Mouse (Mus musculus) gastrocnemius, postnatal 36 days (tissue): ENCODE measurements around the gene Mrtfb. TPM values are rescaled to one million over a fixed set of nuclear protein-coding genes. Genes with fewer than 3 reads are reported as not detected.

Source experiments
- DNase-seq, 2 experiments: peaks; one replicate each; pipeline ENCODE4 v3.0.0; 2022
- intact Hi-C: fragments of 180-260 bp; cut with DNase I; formaldehyde crosslinking; loops from one replicate; pipeline ENCODE4 v1.15.1; 2025
- microRNA-seq, 2 experiments: library from miRNA; unstranded; fragments of <30 nt; microRNA quantifications; one replicate each; pipeline ENCODE4 v1.2.0; 2021
- total RNA-seq, 2 experiments: library from RNA; stranded (reverse); gene quantifications; 2 replicates each; pipeline ENCODE4 v1.2.3; 2021

Mrtfb gene
- total RNA-seq, 2 experiments from 2014 or later = 19.9 to 26.6 TPM

GRCm38 (mm10) chr16:13451991-13452390 lies 195.7 kb downstream of the Mrtfb start:
- peak in 1 of 2 experiments; percentile 26 for DNase-seq
- intact Hi-C loops = loop anchor here (5.0 kb wide), 1 partner anchor 65 kb away; no protein-coding TSS in a partner anchor

DNA sequence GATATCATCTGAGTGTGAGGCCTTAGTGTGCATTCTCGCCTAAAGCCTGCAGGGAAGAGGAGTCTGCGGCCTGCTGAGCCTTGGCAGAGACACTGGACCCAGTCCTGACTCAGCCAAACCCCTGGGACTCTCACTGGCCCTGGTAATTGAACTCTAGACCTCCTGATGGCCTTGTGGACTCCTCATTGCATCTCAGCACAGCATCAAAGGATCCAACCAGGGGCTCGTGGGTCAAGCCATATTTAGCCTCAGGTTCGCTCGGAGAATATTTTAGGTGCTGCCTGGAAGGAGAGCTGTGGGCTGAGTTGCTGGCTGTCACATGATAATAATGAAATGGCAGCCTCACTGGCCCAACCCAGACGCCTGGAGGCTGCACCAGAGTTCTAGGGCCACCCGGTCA lies 196.4 kb downstream of the Mrtfb start:
- DNase-seq = peak in 1 of 2 experiments; percentile 46
- intact Hi-C loops = loop anchor here (5.0 kb wide), 1 partner anchor 65 kb away; no protein-coding TSS in a partner anchor

DNA sequence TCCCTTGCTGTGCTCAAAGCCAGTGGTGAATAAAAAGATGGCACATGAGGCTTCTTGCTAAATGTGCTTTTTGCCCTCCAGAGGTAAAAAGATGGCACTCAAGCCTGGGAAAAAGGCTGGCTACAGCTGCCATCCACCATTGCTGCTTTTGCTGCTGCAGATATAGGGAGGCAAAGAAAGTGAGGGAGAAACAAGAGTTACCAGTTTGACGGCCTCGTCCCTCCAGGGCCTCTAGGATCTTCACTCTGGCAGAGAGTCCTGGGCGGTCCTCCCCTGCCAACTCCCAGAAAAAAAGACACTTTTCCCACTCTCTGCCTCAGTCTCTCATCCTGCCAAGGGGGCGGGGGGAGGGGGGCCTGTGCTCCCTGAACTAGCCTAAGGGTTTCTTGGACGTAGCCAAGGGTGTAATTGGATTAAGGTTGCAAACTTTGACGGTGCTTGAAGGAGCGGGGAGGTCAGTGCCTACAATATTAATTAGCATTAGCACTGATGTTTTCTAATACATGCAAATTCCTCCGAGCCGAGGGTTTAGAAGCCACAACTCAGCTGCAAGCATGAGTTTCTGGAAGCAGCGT lies 197.8 kb downstream of the Mrtfb start:
- DNase-seq = no peak

GRCm38 (mm10) chr16:13455560-13455959 lies 199.3 kb downstream of the Mrtfb start:
- intact Hi-C loops = no loop called here
- DNase-seq = peak; percentile 61 to 62

More for the DNA sequence above, 197.8 kb downstream of the Mrtfb start:
- intact Hi-C loops = loop anchor here (5.0 kb wide), 1 partner anchor 63 kb away; no protein-coding TSS in a partner anchor

DNA sequence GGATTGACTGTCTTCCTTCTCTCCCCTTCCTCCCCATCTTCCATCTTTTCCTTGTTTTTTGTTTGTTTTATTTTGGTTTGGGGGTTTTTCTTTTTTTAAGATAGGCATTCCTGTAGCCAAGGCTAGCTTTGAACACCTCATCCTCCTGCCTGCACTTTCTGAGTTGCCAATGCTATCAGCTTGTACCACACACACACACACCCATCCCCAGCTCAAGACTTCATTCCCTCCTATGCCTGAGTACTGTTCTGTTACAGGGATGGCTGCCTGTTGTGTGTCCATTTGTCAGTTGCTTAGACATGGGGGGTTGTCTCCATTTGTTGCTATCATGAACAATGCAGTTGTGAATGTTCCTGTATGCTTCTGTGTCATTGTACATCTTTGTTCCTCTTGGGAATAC lies 202.3 kb downstream of the Mrtfb start:
- no peak for DNase-seq
- intact Hi-C loops = no loop called here

GRCm38 (mm10) chr16:13460071-13460470 lies 203.8 kb downstream of the Mrtfb start:
- intact Hi-C loops = no loop called here
- peak in 1 of 2 experiments; percentile 36 for DNase-seq

GRCm38 (mm10) chr16:13460777-13461408 lies 204.6 kb downstream of the Mrtfb start:
- DNase-seq = no peak
- intact Hi-C loops = no loop called here

GRCm38 (mm10) chr16:13464662-13465061 lies 208.4 kb downstream of the Mrtfb start:
- no peak for DNase-seq
- intact Hi-C loops = no loop called here

Small RNA genes lying within 50 kb of the gene (microRNA-seq; reads per million reads assigned to microRNA genes)
- gene Mir193b (269 to 328 reads per million in 2 experiments), gene Mir365-1 (1.1 to 3.0 reads per million in 2 experiments)

Other genes starting within 250 kb of the Mrtfb start
- 1 to 10 TPM; 4.0 to 6.0 TPM for gene Ercc4, start 146.8 kb upstream of the Mrtfb start, total RNA-seq